Mouse (Mus musculus) cortical plate, adult 2 months (tissue): Measurements from ENCODE around the gene Mms22l. TPM values are rescaled to one million over a fixed set of nuclear protein-coding genes. Genes with fewer than 3 reads are reported as not detected.

ENCODE experiments used
- H3K27ac ChIP-seq: fragments of 200-500 bp; 2 replicates; pipeline ENCODE4 v1.5.1; 2012; ENCODE audit warnings: low read length, control low read depth, inconsistent platforms; ENCODE audit not compliant: insufficient read depth
- H3K4me1 ChIP-seq: fragments of 200-500 bp; 2 replicates; pipeline ENCODE4 v1.6.1; 2011; ENCODE audit warnings: low read length; ENCODE audit not compliant: control insufficient read depth, insufficient read depth
- H3K4me3 ChIP-seq: fragments of 200-500 bp; 2 replicates; pipeline ENCODE4 v1.5.1; 2011; ENCODE audit warnings: mild to moderate bottlenecking, low read length, control low read depth; ENCODE audit not compliant: insufficient read depth
- CTCF ChIP-seq: fragments of 200-500 bp; IDR thresholded peaks from 2 replicates; pipeline ENCODE4 v1.5.1; 2011; ENCODE audit warnings: mild to moderate bottlenecking, control low read depth, low read length; ENCODE audit not compliant: insufficient read depth; ENCODE audit errors: extremely low read depth
- POLR2A ChIP-seq: fragments of 200-500 bp; IDR thresholded peaks from 2 replicates; pipeline ENCODE4 v1.6.1; 2011; ENCODE audit warnings: mild to moderate bottlenecking, low read length, control low read depth; ENCODE audit not compliant: insufficient read depth; ENCODE audit errors: extremely low read depth
- polyA plus RNA-seq: library from polyadenylated mRNA; depleted of rRNA; stranded (reverse); fragments of >200 nt; gene quantifications from 2 replicates; pipeline ENCODE4 v1.2.3, GENCODE M21; 2012

The Mms22l gene
- polyA plus RNA-seq, 1 experiment: 2.3 TPM

GRCm38 (mm10) chr4:24609085-24609484 is 112.8 kb downstream of the Mms22l start:
- no peak for TF ChIP-seq POLR2A
- TF ChIP-seq CTCF: no peak
- Histone ChIP-seq H3K4me3 (no peak overlapping the region), H3K27ac (no peak overlapping the region), H3K4me1 (no peaks in the 10 kb centered on the region)

DNA sequence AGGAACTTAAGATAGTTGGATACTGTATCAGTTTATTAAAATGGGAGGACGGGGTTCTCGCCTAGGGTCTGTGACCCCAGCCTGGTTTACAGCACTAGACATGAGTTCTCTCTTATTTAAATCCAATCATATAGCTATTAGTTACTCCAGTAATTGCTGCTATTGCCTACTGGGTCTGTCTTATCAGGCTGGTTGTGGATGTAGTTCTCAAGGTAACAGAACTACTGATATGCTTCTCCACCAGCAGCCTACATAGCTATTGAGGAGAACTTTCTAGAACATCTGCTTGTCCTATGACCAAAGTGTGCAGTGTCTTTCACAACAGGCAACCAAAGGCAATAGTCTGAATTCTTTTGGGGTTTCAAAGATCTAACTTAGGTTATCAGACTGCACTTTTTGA is 113.3 kb downstream of the Mms22l start:
- TF ChIP-seq CTCF (no peak), POLR2A (no peak)
- H3K4me3 ChIP-seq: no peak overlapping the region
- no peaks in the 10 kb centered on the region for H3K4me1 ChIP-seq
- no peak overlapping the region for H3K27ac ChIP-seq

DNA sequence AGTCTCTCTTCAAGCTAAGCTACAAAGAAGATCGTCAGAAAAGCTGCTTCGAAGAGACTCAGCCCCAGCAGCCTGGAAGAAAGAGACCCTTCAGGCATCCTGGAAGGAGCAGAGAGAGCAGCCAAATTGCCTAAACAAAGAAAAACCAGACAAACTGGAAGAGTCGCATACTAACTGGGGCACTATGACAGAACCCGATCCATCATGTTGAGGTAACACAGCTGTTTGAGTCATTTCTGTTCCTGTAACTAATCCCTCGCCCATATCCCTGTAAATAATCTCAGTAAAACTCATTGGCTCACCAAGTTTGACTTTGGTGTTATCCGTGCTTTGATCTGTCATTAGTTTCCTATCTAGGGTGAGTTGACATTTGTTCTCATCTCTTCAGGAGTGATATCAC is 123.8 kb downstream of the Mms22l start:
- Histone ChIP-seq H3K4me1 (no peaks in the 10 kb centered on the region; the same call in 1 of the 2 replicates), H3K4me3 (no peak overlapping the region)
- TF ChIP-seq CTCF (no peak), POLR2A (no peak)

GRCm38 (mm10) chr4:24620440-24620839 is 124.2 kb downstream of the Mms22l start:
- H3K4me1 ChIP-seq: no peaks in the 10 kb centered on the region; the same call in 1 of the 2 replicates
- no peak for TF ChIP-seq CTCF

More for the DNA sequence above, 123.8 kb downstream of the Mms22l start:
- no peak overlapping the region for H3K27ac ChIP-seq

GRCm38 (mm10) chr4:24621422-24622187 is 125.4 kb downstream of the Mms22l start:
- TF ChIP-seq CTCF (no peak), POLR2A (no peak)
- H3K27ac ChIP-seq: no peak overlapping the region
- H3K4me1 ChIP-seq: no peaks in the 10 kb centered on the region; the same call in 1 of the 2 replicates
- no peak overlapping the region for H3K4me3 ChIP-seq

More at GRCm38 (mm10) chr4:24620440-24620839, 124.2 kb downstream of the Mms22l start:
- H3K27ac ChIP-seq: no peak overlapping the region
- no peak overlapping the region for H3K4me3 ChIP-seq

DNA sequence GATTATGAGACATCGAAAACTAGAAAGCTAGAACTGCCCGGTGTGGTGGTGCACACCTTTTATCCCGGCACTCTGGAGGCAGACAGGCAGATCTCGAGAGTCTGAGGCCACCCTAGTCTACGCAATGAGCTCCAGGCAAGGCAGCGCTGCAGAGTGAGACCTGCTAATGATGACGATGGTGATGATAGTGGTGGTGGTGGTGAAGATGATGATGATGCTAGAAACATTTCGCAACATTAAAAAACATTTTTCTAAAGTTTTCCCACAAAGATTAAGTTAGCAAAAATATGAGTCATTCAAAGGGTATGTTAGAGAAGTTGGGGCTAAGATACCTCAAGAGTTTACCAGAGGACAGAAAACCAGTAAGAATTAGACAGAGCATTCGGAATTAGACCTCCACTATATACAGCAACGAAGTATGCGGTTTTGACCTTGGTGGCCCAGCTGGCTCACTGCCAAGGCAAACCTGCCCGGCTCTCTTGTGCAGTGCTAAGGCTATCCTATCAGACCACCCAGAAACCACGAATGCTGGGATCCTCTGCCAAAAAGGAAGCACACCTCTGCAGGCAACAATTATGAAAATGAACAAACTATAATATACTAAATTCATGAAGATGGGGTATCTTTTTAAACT is 129.8 kb downstream of the Mms22l start:
- Histone ChIP-seq H3K27ac (no peak overlapping the region), H3K4me1 (no peaks in the 10 kb centered on the region; the same call in 1 of the 2 replicates), H3K4me3 (no peak overlapping the region)
- TF ChIP-seq CTCF (no peak), POLR2A (no peak)

- H3K27ac ChIP-seq: no peak overlapping the region
- H3K4me1 ChIP-seq: no peaks in the 10 kb centered on the region; the same call in 1 of the 2 replicates
- TF ChIP-seq CTCF (no peak), POLR2A (no peak)
- no peak overlapping the region for H3K4me3 ChIP-seq
These were observed 130.4 kb downstream of the Mms22l start for GRCm38 (mm10) chr4:24626686-24627085.

- Histone ChIP-seq H3K4me3 (no peak overlapping the region), H3K4me1 (peaks cover 2% of the 10 kb centered on the region; the same call in 1 of the 2 replicates), H3K27ac (no peak overlapping the region)
- TF ChIP-seq CTCF (no peak), POLR2A (no peak)
These were observed 131.6 kb downstream of the Mms22l start for GRCm38 (mm10) chr4:24627871-24628270.

DNA sequence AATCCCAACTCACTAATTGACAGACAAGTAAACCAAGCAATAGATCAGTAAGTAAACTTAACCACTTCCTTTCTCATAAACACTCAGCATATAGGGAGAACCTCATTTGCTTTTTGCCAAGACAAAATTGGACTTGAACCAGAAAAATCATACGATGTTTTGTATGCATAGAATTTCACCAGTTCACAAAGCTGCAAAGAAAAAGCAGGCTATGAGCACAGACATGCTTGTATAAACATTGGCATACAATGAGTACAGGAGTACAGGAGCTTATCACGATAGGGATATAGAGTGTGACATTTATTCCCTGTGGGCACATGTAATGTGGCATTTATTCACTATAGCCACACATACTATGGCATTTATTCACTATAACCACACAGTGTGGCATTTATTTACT is 134.2 kb downstream of the Mms22l start:
- Histone ChIP-seq H3K27ac (no peak overlapping the region), H3K4me1 (peaks cover 2% of the 10 kb centered on the region; the same call in 1 of the 2 replicates), H3K4me3 (no peak overlapping the region)
- TF ChIP-seq CTCF: no peak
- TF ChIP-seq POLR2A: no peak
